Mouse (Mus musculus) forebrain, embryonic 14.5 days (tissue): ENCODE data around the gene Gm49450. TPM values are rescaled to one million over a fixed set of nuclear protein-coding genes. Genes with fewer than 3 reads are reported as not detected.

ENCODE experiments used
- polyA plus RNA-seq: library from polyadenylated mRNA; unstranded; fragments of >200 nt; fragmentation: Nextera tagmentation; extraction: Ambion mirVana; gene quantifications from 2 replicates; pipeline ENCODE4 v1.2.1, GENCODE M21; 2014

Gm49450 gene
- polyA plus RNA-seq, 1 experiment from 2014 or later = not detected

Other genes starting within 250 kb of the Gm49450 start
- 3.2 and 3.3 TPM in 2 replicates for gene Ccdc65, start 245.3 kb downstream of the Gm49450 start, polyA plus RNA-seq
- 2.6 and 3.8 TPM in 2 replicates for gene Fkbp11, start 225.4 kb downstream of the Gm49450 start, polyA plus RNA-seq
- 31.7 and 41.4 TPM in 2 replicates for gene Arf3, start 190.3 kb downstream of the Gm49450 start, polyA plus RNA-seq
- not detected in 2 replicates for gene Wnt10b, start 175.4 kb downstream of the Gm49450 start, polyA plus RNA-seq
- gene Wnt1, start 163.7 kb downstream of the Gm49450 start, polyA plus RNA-seq = 0.56 TPM in 1 of 2 replicates, not detected in the other
- 0.33 and 0.57 TPM in 2 replicates for gene Ddn, start 144.1 kb downstream of the Gm49450 start, polyA plus RNA-seq
- gene Prkag1, start 122.0 kb downstream of the Gm49450 start, polyA plus RNA-seq = 82.1 and 87.3 TPM in 2 replicates
- 8.0 and 12.2 TPM in 2 replicates for gene Kmt2d, start 82.3 kb downstream of the Gm49450 start, polyA plus RNA-seq
- gene Rhebl1, start 59.0 kb downstream of the Gm49450 start, polyA plus RNA-seq = 30.3 and 33.5 TPM in 2 replicates
- 0.18 and 0.36 TPM in 2 replicates for gene Dhh, start 55.0 kb downstream of the Gm49450 start, polyA plus RNA-seq
- 10.9 TPM in 2 replicates for gene Lmbr1l, start 35.3 kb downstream of the Gm49450 start, polyA plus RNA-seq
- gene Tuba1b, start 19.0 kb downstream of the Gm49450 start, polyA plus RNA-seq = 1,499 and 1,719 TPM in 2 replicates
- gene Tuba1a, start 152 bp upstream of the Gm49450 start, polyA plus RNA-seq = 18,182 and 18,289 TPM in 2 replicates
- gene Tuba1c, start 76.3 kb upstream of the Gm49450 start, polyA plus RNA-seq = 56.7 and 93.1 TPM in 2 replicates
- 0.84 and 1.0 TPM in 2 replicates for gene Prph, start 101.6 kb upstream of the Gm49450 start, polyA plus RNA-seq
- gene Troap, start 121.0 kb upstream of the Gm49450 start, polyA plus RNA-seq = 11.0 and 13.6 TPM in 2 replicates
- gene C1ql4, start 134.3 kb upstream of the Gm49450 start, polyA plus RNA-seq = not detected in 2 replicates
- gene Dnajc22, start 139.6 kb upstream of the Gm49450 start, polyA plus RNA-seq = 0.14 and 0.36 TPM in 2 replicates
- gene Spats2, start 172.4 kb upstream of the Gm49450 start, polyA plus RNA-seq = 38.6 and 39.0 TPM in 2 replicates